In genomic region chr1:63112865-63113261, GRCm38 (mm10) we compare ENCODE assay signal across 8 mouse cellular contexts. TPM values are rescaled to one million over a fixed set of nuclear protein-coding genes. Genes with fewer than 3 reads are reported as not detected.
DNase-seq lines count a peak whose midpoint lies in the region; ATAC-seq and TF ChIP-seq lines count a peak whose summit lies in the region.

No protein-coding gene starts in this region.

- TF ChIP-seq CTCF in liver, adult 2 months (IDR thresholded peaks at IDR 0.05; ENCODE audit: low read depth, low read length), result no peak

- no peaks in the 10 kb centered on the region for H3K27me3 ChIP-seq in forebrain, embryonic 15.5 days
- no peaks in the 10 kb centered on the region for H3K27me3 ChIP-seq in hindbrain, embryonic 13.5 days
- no peaks in the 10 kb centered on the region for H3K27me3 ChIP-seq in liver, adult 2 months (ENCODE audit: control insufficient read depth, insufficient read depth, low read length)

- 0 out of 2 replicates have a peak, but pooled peaks have one; percentile 33 for TF ChIP-seq POLR2A in liver, adult 2 months (IDR thresholded peaks at IDR 0.05; ENCODE audit: extremely low read depth, insufficient read depth, low read length)

- H3K36me3 ChIP-seq in forebrain, embryonic 15.5 days, result no peaks in the 10 kb centered on the region
- H3K36me3 ChIP-seq in hindbrain, embryonic 13.5 days, result no peaks in the 10 kb centered on the region
- H3K36me3 ChIP-seq in liver, adult 2 months (ENCODE audit: control insufficient read depth, insufficient read depth, low read length), result no peaks in the 10 kb centered on the region

- H3K4me2 ChIP-seq in forebrain, embryonic 15.5 days (replicated peaks), result peak overlapping the region; percentile 84
- peak overlapping the region; percentile 93 for H3K4me2 ChIP-seq in hindbrain, embryonic 13.5 days

- peaks cover 32% of the 10 kb centered on the region; the same call in 1 of the 2 replicates for H3K79me2 ChIP-seq in liver, adult 2 months (ENCODE audit: control insufficient read depth, insufficient read depth, low read length)

- ATAC-seq in forebrain, embryonic 15.5 days (replicated peaks), result no peak
- peak; percentile 19; the same call in 1 of the 2 replicates for ATAC-seq in hindbrain, embryonic 13.5 days (ENCODE audit: low FRiP score)
- 0 out of 2 replicates have a peak, but pooled peaks have one; percentile 5 for ATAC-seq in monocyte, adult 5-6 weeks (replicated peaks; ENCODE audit: insufficient number of reproducible peaks, low FRiP score, low TSS enrichment, poor library complexity, severe bottlenecking)

- peaks cover 41% of the 10 kb centered on the region for H3K4me1 ChIP-seq in forebrain, embryonic 15.5 days
- peaks cover 54% of the 10 kb centered on the region for H3K4me1 ChIP-seq in hindbrain, embryonic 13.5 days (replicated peaks)
- peaks cover 9% of the 10 kb centered on the region for H3K4me1 ChIP-seq in liver, adult 2 months (ENCODE audit: control insufficient read depth, insufficient read depth, low read length)

- 4% methylated on average over 11 of the region's 11 CpGs for WGBS in forebrain, embryonic 15.5 days
- WGBS in hindbrain, embryonic 13.5 days, result 2% methylated on average over 11 of the region's 11 CpGs
- under 1% methylated on average over 11 of the region's 11 CpGs for WGBS in liver, adult 2 months

- peak; percentile 17 to 34 for DNase-seq in layer of hippocampus, postnatal 10 days (ENCODE audit: low spot score in 2 of 2)
- DNase-seq in layer of hippocampus, adult 9-10 months (ENCODE audit: low spot score), result no peak
- peak; percentile 50 for DNase-seq in cerebellum, adult 11-12 months
- peak; percentile 70 for DNase-seq in liver, adult 2 months (ENCODE audit: extremely low read depth, low read depth, low spot score)
- peak; percentile 58 for DNase-seq in testis, postnatal 10 days (ENCODE audit: low spot score)

- H3K9ac ChIP-seq in forebrain, embryonic 15.5 days (replicated peaks), result peak overlapping the region; percentile 99
- peak overlapping the region; percentile 99 for H3K9ac ChIP-seq in hindbrain, embryonic 13.5 days
- H3K9ac ChIP-seq in liver, adult 2 months (ENCODE audit: low read depth, low read length), result peak overlapping the region; percentile 99

- peak overlapping the region; percentile 96 for H3K27ac ChIP-seq in forebrain, embryonic 15.5 days (replicated peaks)
- H3K27ac ChIP-seq in hindbrain, embryonic 13.5 days, result peak overlapping the region; percentile 98
- H3K27ac ChIP-seq in liver, adult 2 months (replicated peaks; ENCODE audit: insufficient read depth, low read depth, low read length), result peak overlapping the region; percentile 80

- peak overlapping the region; percentile 90 for H3K4me3 ChIP-seq in forebrain, embryonic 15.5 days
- peak overlapping the region; percentile 93 for H3K4me3 ChIP-seq in hindbrain, embryonic 13.5 days
- peak overlapping the region; percentile 90 for H3K4me3 ChIP-seq in liver, adult 2 months (ENCODE audit: insufficient read depth, low read depth, low read length)

- no peaks in the 10 kb centered on the region for H3K9me3 ChIP-seq in forebrain, embryonic 15.5 days
- no peaks in the 10 kb centered on the region for H3K9me3 ChIP-seq in hindbrain, embryonic 13.5 days

RNA-seq across cellular contexts. Expression of gene Ino80d, which starts 1.6 kb away (rescaled TPM):
- 10 to 100 TPM; 26.8 to 27.9 TPM for total RNA-seq in layer of hippocampus, postnatal 10 days (2021)
- 9.0 and 9.3 TPM in 2 replicates for polyA plus RNA-seq in forebrain, embryonic 15.5 days (2015; fragmentation: Nextera tagmentation; extraction: Ambion mirVana)
- polyA plus RNA-seq in hindbrain, embryonic 13.5 days (2015; fragmentation: Nextera tagmentation; extraction: Ambion mirVana), result 11.2 and 11.3 TPM in 2 replicates
- 5.3 and 6.3 TPM in 2 replicates for total RNA-seq in liver, adult 2 months (2014; rRNA removed)
- 3.6 and 5.2 TPM in 2 replicates for polyA plus RNA-seq in liver, adult 2 months (2012; rRNA removed)
- 21.6 to 40.6 TPM (median 22.9 TPM) in 3 replicates for total RNA-seq in monocyte, adult 5-6 weeks (2017)
